11 mouse cellular contexts compared by ENCODE assay signal in genomic region chr6:117279786-117280411, GRCm38 (mm10).
A peak's percentile ranks its signal among the peaks of the same experiment; 100 is the strongest.
DNase-seq lines count a peak whose midpoint lies in the region; TF ChIP-seq lines count a peak whose summit lies in the region.
"Had no signal": no experiment of that assay in that cellular context is flagged by ENCODE, and none has a peak within 500 bp of the region (broad histone marks: within the 10 kb centered on the region; RNA-seq: fewer than 3 reads in every experiment).

No protein-coding gene starts in this region.

- no peaks in the 10 kb centered on the region for H3K27me3 ChIP-seq in cerebellum, adult 2 months (ENCODE audit: control insufficient read depth, insufficient read depth, low read length)
- H3K27me3 ChIP-seq in hindbrain, embryonic 10.5 days (ENCODE audit: insufficient read depth, poor library complexity, severe bottlenecking), result no peaks in the 10 kb centered on the region
- H3K27me3 ChIP-seq: neural tube, embryonic 12.5 days; Patski had no signal

- no peak for TF ChIP-seq CTCF in cerebellum, adult 2 months (IDR thresholded peaks at IDR 0.05; ENCODE audit: borderline replicate concordance, insufficient read depth, low read depth, low read length)

- no peaks in the 10 kb centered on the region for H3K9me3 ChIP-seq in hindbrain, embryonic 10.5 days
- H3K9me3 ChIP-seq: neural tube, embryonic 12.5 days had no signal

- 29% methylated on average over 14 of the region's 14 CpGs for WGBS in cerebellum, adult 2 months
- WGBS in hindbrain, embryonic 10.5 days, result 57% methylated on average over 14 of the region's 14 CpGs

- DNase-seq in cerebellum, adult 2 months, result peak; percentile 17
- no peak for DNase-seq in cerebellum, adult 11-12 months
- peak; percentile 43 to 44 for DNase-seq in layer of hippocampus, postnatal 14 days (ENCODE audit: low spot score in 2 of 2)
- no peak for DNase-seq in layer of hippocampus, adult 11-12 months (ENCODE audit: low spot score)
- DNase-seq in hindbrain, embryonic 10.5 days (ENCODE audit: low spot score), result peak; percentile 12
- peak; percentile 12 for DNase-seq in retina, embryonic 14.5 days (ENCODE audit: low spot score)
- DNase-seq in spleen, postnatal 14 days (ENCODE audit: low spot score in 2 of 2), result no peak
- no peak for DNase-seq in ovary, postnatal 36 days (ENCODE audit: low spot score)
- DNase-seq: gastrocnemius, postnatal 10 days had no signal

- no peak overlapping the region for H3K4me3 ChIP-seq in cerebellum, adult 2 months (replicated peaks; ENCODE audit: insufficient read depth, low read depth, low read length)
- no peak overlapping the region for H3K4me3 ChIP-seq in hindbrain, embryonic 10.5 days
- H3K4me3 ChIP-seq: neural tube, embryonic 12.5 days had no signal

- TF ChIP-seq POLR2A in cerebellum, adult 2 months (IDR thresholded peaks at IDR 0.05; ENCODE audit: borderline replicate concordance, insufficient read depth, low read length), result no peak

- peaks cover 13% of the 10 kb centered on the region for H3K4me1 ChIP-seq in cerebellum, adult 2 months (ENCODE audit: control insufficient read depth, insufficient read depth, low read length)
- H3K4me1 ChIP-seq in hindbrain, embryonic 10.5 days (replicated peaks), result peaks cover 20% of the 10 kb centered on the region
- H3K4me1 ChIP-seq: neural tube, embryonic 12.5 days had no signal

- no peaks in the 10 kb centered on the region for H3K36me3 ChIP-seq in hindbrain, embryonic 10.5 days
- H3K36me3 ChIP-seq: neural tube, embryonic 12.5 days had no signal

- H3K27ac ChIP-seq in cerebellum, adult 2 months (ENCODE audit: insufficient read depth, low read length), result no peak overlapping the region; the same call in 1 of the 2 replicates
- H3K27ac ChIP-seq in hindbrain, embryonic 10.5 days, result peak overlapping the region; percentile 64
- H3K27ac ChIP-seq: neural tube, embryonic 12.5 days had no signal

Comparison
In these comparisons a context has a peak if more than half of its experiments do, and no peak if none do; other contexts are left out.
1. DNase-seq: peak in cerebellum, adult 2 months (2 of 2), layer of hippocampus, postnatal 14 days (2 of 2), hindbrain, embryonic 10.5 days (single experiment) and retina, embryonic 14.5 days (single experiment); none in cerebellum, adult 11-12 months (single experiment), layer of hippocampus, adult 11-12 months (single experiment), spleen, postnatal 14 days (0 of 2) and ovary, postnatal 36 days (single experiment).